Mouse (Mus musculus) lung, postnatal 0 days (tissue): Measurements from ENCODE around the gene Paqr9.

Experiments used
- CTCF ChIP-seq: IDR thresholded peaks from 2 replicates; pipeline ENCODE4 v1.5.1; 2016; ENCODE audit warnings: antibody characterized with exemption, mild to moderate bottlenecking
- EP300 ChIP-seq: IDR thresholded peaks from 2 replicates; pipeline ENCODE4 v1.6.1; 2016; ENCODE audit warnings: antibody characterized with exemption, mild to moderate bottlenecking, control low read depth

- TF ChIP-seq CTCF (no peak), EP300 (no peak)
These were observed 38.9 kb upstream of the Paqr9 start for GRCm38 (mm10) chr9:95520563-95520962.
